Mouse (Mus musculus): Measurements from ENCODE around the gene Prok1.

- TF ChIP-seq CTCF (IDR thresholded peaks at IDR 0.05; ENCODE audit: low read depth, low read length) (no peak), POLR2A (IDR thresholded peaks at IDR 0.05; ENCODE audit: insufficient read depth, low read length) (no peak)
Measured at GRCm38 (mm10) chr3:107239607-107240006, at the start of gene Prok1.

Measured in ES-Bruce4 (cell line).